Mouse (Mus musculus): ENCODE measurements at regions not wholly inside any gene's neighbourhood (a gene's known extent, or its start where the extent isn't known, plus 50 kb on each side); places are given as distances from the start of the nearest gene placed in this dataset.

DNA sequence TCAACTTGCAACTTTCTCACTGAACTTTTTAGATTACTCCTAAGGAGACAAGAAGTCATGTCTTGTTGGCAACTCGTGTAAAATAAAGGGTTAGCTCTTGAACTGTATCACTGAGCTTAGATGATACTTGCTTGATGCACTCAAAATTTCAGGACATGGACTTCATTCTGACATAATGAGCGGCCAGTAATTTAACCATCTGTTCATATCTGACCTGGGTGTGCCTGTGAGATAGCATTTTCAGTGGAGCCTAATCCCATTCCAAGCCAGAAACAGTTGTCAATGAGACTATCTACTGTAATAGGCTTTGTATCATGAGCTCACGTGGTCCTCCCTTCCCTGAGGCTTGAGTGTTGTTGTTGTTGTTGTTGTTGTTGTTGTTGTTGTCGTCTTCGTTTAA is 240.3 kb downstream of the Dhx15 start:
- no peak for TF ChIP-seq JUND (conservative IDR thresholded peaks at IDR 0.05; ENCODE audit: low read depth, low read length)
- TF ChIP-seq ZKSCAN1 (IDR thresholded peaks at IDR 0.05; ENCODE audit: borderline replicate concordance, low read depth, low read length) = no peak
- no peak for TF ChIP-seq POLR2A (IDR thresholded peaks at IDR 0.05; ENCODE audit: low read depth, low read length)
- TF ChIP-seq USF1 (IDR thresholded peaks at IDR 0.05; ENCODE audit: low read depth, low read length) = no peak
- no peak for TF ChIP-seq ZNF384 (IDR thresholded peaks at IDR 0.05; ENCODE audit: low read depth, low read length)
- TF ChIP-seq NRF1 (IDR thresholded peaks at IDR 0.05; ENCODE audit: low read depth, low read length) = no peak
- TF ChIP-seq TCF12 (IDR thresholded peaks at IDR 0.05; ENCODE audit: low read depth, low read length) = no peak
- no peak for TF ChIP-seq ZMIZ1 (IDR thresholded peaks at IDR 0.05; ENCODE audit: low read depth, low read length)
- TF ChIP-seq MAX (IDR thresholded peaks at IDR 0.05; ENCODE audit: low read length) = no peak
- TF ChIP-seq CTCF (conservative IDR thresholded peaks at IDR 0.05 in 1 of 2, IDR thresholded peaks at IDR 0.05 in 1 of 2; ENCODE audit: low read depth in 2 of 2, low read length in 2 of 2) = no peak
- TF ChIP-seq HCFC1 (IDR thresholded peaks at IDR 0.05; ENCODE audit: low read depth, low read length) = no peak
- TF ChIP-seq EP300 (IDR thresholded peaks at IDR 0.05; ENCODE audit: low read length) = no peak
- no peak for TF ChIP-seq POLR2AphosphoS2 (IDR thresholded peaks at IDR 0.05; ENCODE audit: low read depth, low read length)
- TF ChIP-seq MAZ (IDR thresholded peaks at IDR 0.05; ENCODE audit: low read depth, low read length) = no peak
